Mouse (Mus musculus): ENCODE measurements at regions not wholly inside any gene's neighbourhood (a gene's known extent, or its start where the extent isn't known, plus 50 kb on each side); places are given as distances from the start of the nearest gene placed in this dataset.
A peak's percentile ranks its signal among the peaks of the same experiment; 100 is the strongest.

DNA sequence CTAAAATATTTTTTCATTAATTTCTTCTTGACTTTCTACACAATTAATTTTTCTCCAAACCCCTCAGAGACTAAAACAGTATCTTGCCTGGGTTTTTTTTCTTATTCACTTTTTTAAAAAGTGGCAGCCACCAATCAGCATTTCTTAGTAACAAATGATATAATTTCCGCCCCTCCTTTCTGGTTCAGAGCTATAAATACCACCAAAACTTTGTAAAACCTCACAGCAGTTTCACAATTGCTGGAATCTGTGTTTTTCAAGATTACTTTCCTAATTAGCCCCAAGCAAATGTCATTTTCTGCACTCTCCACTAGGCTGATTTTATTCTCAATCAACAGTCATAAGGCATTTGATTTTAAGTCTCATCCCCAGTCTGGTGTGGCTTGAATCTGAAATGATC, 98.3 kb upstream of the Dap start:
- no peak overlapping the region for H3K9ac ChIP-seq (ENCODE audit: low read length)
- DNase-seq (ENCODE audit: low spot score) (no peak), ATAC-seq (replicated peaks; ENCODE audit: low FRiP score) (no peak)
- H3K36me3 ChIP-seq (ENCODE audit: control insufficient read depth, insufficient read depth, low read length) = no peaks in the 10 kb centered on the region
- H3K9me3 ChIP-seq (ENCODE audit: control insufficient read depth, low read length) = no peaks in the 10 kb centered on the region
- H3K4me1 ChIP-seq (replicated peaks; ENCODE audit: control insufficient read depth, insufficient read depth, low read length) = no peaks in the 10 kb centered on the region
- no peaks in the 10 kb centered on the region for H3K27me3 ChIP-seq (ENCODE audit: control insufficient read depth, insufficient read depth, low read length)
- H3K4me3 ChIP-seq (ENCODE audit: low read depth, low read length) = no peak overlapping the region
- H3K4me2 ChIP-seq (ENCODE audit: low read depth, low read length, severe bottlenecking) = no peak overlapping the region
- WGBS = 91% methylated on average over 1 of the region's 1 CpGs
- H3K27ac ChIP-seq (ENCODE audit: low read depth, low read length) = no peak overlapping the region

DNA sequence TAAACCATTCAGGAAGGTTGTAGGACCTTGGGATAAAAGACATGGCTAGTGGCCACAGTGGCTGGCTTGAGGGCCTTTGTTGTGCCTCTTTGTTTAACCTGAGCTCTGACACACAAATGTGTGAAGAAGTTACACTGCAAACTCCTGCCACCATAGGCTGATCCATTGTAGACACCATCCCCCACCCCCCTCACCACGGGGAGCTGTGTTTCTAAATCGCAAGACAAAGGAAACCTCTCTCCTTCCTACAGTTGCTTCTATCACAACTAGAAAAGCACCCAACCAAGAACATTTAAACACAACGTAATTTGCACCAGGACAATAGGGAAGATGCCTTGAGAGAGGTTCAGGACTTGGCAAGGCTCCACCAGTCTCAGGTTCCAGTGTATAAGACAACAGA, 97.1 kb upstream of the Dap start:
- WGBS = 21% methylated on average over 3 of the region's 3 CpGs
- no peak overlapping the region for H3K4me3 ChIP-seq (ENCODE audit: low read depth, low read length)
- H3K9me3 ChIP-seq (ENCODE audit: control insufficient read depth, low read length) = no peaks in the 10 kb centered on the region
- no peak overlapping the region for H3K9ac ChIP-seq (ENCODE audit: low read length)
- H3K4me1 ChIP-seq (replicated peaks; ENCODE audit: control insufficient read depth, insufficient read depth, low read length) = no peaks in the 10 kb centered on the region
- ATAC-seq (replicated peaks; ENCODE audit: low FRiP score) (no peak), DNase-seq (ENCODE audit: low spot score) (no peak)
- H3K36me3 ChIP-seq (ENCODE audit: control insufficient read depth, insufficient read depth, low read length) = no peaks in the 10 kb centered on the region
- no peak overlapping the region for H3K4me2 ChIP-seq (ENCODE audit: low read depth, low read length, severe bottlenecking)
- no peak overlapping the region for H3K27ac ChIP-seq (ENCODE audit: low read depth, low read length)
- no peaks in the 10 kb centered on the region for H3K27me3 ChIP-seq (ENCODE audit: control insufficient read depth, insufficient read depth, low read length)

DNA sequence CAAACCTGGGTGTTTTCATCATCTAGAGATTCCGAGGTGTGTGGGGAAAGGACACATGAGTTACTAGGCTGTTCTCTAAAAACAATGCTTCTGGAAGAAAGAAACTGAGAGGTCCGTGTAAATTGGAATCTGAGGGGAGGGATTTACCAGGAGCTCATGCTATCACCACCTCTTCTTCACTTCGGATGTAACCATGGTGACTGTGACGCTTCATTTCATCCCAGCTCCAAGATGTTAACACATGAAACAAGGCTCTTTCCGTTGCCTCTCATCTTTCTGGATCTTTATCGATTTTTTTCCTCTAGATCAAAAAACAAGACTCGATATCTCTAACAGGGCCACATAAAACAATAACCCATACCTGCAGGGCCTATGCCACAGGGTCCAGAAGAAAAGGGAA, 89.2 kb upstream of the Dap start:
- Histone ChIP-seq H3K27me3 (ENCODE audit: control insufficient read depth, insufficient read depth, low read length) (no peaks in the 10 kb centered on the region), H3K36me3 (ENCODE audit: control insufficient read depth, insufficient read depth, low read length) (no peaks in the 10 kb centered on the region), H3K9me3 (ENCODE audit: control insufficient read depth, low read length) (no peaks in the 10 kb centered on the region), H3K4me3 (ENCODE audit: low read depth, low read length) (no peak overlapping the region), H3K4me1 (replicated peaks; ENCODE audit: control insufficient read depth, insufficient read depth, low read length) (no peaks in the 10 kb centered on the region), H3K4me2 (ENCODE audit: low read depth, low read length, severe bottlenecking) (no peak overlapping the region), H3K27ac (ENCODE audit: low read depth, low read length) (no peak overlapping the region), H3K9ac (ENCODE audit: low read length) (no peak overlapping the region)
- WGBS = 60% methylated on average over 7 of the region's 7 CpGs
- ATAC-seq (replicated peaks; ENCODE audit: low FRiP score) (no peak), DNase-seq (ENCODE audit: low spot score) (no peak)

DNA sequence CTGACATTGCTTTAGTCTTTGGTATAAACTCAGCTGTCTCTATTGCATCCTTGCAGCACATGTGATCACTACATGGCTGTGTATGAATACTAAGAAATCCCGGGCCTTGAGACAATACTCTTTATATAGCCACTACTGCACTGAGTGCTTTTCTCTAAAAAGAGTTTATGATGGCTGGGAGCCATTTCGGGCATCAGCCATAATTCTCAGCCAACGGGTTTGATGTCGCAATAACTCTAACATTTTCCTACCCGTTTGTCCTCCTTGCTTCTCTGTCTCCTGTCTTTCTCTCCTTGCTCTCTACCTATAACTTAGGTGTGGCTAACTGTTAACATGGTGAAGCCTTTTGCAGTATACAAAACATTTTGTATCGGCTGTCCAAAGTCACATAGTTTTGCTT, 85.5 kb upstream of the Dap start:
- DNase-seq (ENCODE audit: low spot score) (no peak), ATAC-seq (replicated peaks; ENCODE audit: low FRiP score) (no peak)
- no peak overlapping the region for H3K4me3 ChIP-seq (ENCODE audit: low read depth, low read length)
- H3K36me3 ChIP-seq (ENCODE audit: control insufficient read depth, insufficient read depth, low read length) = no peaks in the 10 kb centered on the region
- no peak overlapping the region for H3K9ac ChIP-seq (ENCODE audit: low read length)
- WGBS = 90% methylated on average over 6 of the region's 6 CpGs
- H3K4me1 ChIP-seq (replicated peaks; ENCODE audit: control insufficient read depth, insufficient read depth, low read length) = no peaks in the 10 kb centered on the region
- H3K9me3 ChIP-seq (ENCODE audit: control insufficient read depth, low read length) = no peaks in the 10 kb centered on the region
- no peak overlapping the region for H3K27ac ChIP-seq (ENCODE audit: low read depth, low read length)
- H3K27me3 ChIP-seq (ENCODE audit: control insufficient read depth, insufficient read depth, low read length) = no peaks in the 10 kb centered on the region
- H3K4me2 ChIP-seq (ENCODE audit: low read depth, low read length, severe bottlenecking) = no peak overlapping the region

DNA sequence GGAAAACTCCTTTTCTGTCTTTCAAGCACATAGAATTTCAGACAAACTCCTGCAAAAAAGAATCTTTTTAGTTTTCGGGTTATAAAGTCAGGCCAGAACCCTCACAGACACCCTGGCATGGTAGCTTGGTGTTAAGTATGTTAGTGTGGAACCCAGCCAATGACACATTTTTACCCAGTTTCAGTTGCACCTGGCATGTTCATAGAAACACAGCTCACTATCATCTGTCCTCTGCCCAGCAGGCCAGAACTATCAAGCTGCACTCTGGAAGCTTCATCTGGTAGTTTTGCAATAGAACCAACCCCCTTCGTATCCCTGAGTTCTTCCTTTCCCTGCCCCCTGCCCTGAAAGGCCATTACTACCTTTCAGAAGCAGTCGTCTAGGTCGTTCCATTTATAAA, 82.4 kb upstream of the Dap start:
- WGBS = 88% methylated on average over 4 of the region's 4 CpGs
- Histone ChIP-seq H3K4me3 (ENCODE audit: low read depth, low read length) (no peak overlapping the region), H3K9ac (ENCODE audit: low read length) (no peak overlapping the region), H3K27me3 (ENCODE audit: control insufficient read depth, insufficient read depth, low read length) (no peaks in the 10 kb centered on the region), H3K36me3 (ENCODE audit: control insufficient read depth, insufficient read depth, low read length) (no peaks in the 10 kb centered on the region), H3K27ac (ENCODE audit: low read depth, low read length) (no peak overlapping the region), H3K9me3 (ENCODE audit: control insufficient read depth, low read length) (no peaks in the 10 kb centered on the region), H3K4me2 (ENCODE audit: low read depth, low read length, severe bottlenecking) (no peak overlapping the region), H3K4me1 (replicated peaks; ENCODE audit: control insufficient read depth, insufficient read depth, low read length) (no peaks in the 10 kb centered on the region)
- DNase-seq (ENCODE audit: low spot score) = peak; percentile 17
- ATAC-seq (replicated peaks; ENCODE audit: low FRiP score) = no peak

DNA sequence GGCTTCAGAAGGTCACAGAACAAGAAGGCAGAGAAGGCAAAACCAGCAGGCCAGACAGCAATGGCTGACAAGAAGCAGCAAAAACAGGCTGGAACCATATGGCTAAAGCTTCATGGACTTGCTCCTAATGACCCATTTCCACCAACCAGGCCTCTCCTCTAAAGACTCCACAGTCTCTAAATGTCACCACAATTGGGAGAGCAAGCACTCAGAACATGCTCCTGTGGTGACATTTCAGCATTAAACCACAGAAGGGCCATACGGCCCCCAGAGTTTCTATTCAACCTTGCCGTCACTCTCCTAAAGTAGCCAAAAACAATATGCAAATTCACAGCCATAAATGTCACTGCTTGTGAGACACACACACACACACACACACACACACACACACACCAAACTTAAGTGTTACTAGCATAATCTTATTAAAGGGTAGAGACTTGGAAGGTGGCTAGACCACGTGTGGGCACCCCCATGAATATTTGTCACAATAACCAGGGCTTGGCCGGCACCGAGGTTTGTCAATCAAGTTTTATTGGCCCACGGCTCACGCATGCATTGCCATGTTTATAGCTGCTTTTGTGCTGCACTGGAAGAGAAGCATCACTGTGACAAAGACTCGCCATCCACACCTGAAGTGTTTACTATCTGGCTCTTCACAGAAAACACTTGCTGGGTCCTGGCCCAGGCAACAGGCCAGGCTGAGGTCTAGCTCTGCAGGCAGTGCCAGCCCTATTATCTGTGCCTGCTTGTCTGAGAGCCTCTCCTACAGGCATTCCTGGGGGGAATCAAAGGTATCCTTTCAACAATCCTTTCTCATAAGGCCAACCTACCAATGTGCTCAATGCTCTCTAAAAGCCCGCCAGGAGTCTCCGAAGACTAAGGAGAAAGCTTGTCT, 75.6 kb upstream of the Dap start:
- Histone ChIP-seq H3K4me1 (replicated peaks; ENCODE audit: control insufficient read depth, insufficient read depth, low read length) (no peaks in the 10 kb centered on the region), H3K9ac (ENCODE audit: low read length) (no peak overlapping the region), H3K4me3 (ENCODE audit: low read depth, low read length) (no peak overlapping the region), H3K27me3 (ENCODE audit: control insufficient read depth, insufficient read depth, low read length) (no peaks in the 10 kb centered on the region), H3K36me3 (ENCODE audit: control insufficient read depth, insufficient read depth, low read length) (no peaks in the 10 kb centered on the region), H3K27ac (ENCODE audit: low read depth, low read length) (no peak overlapping the region), H3K4me2 (ENCODE audit: low read depth, low read length, severe bottlenecking) (no peak overlapping the region), H3K9me3 (ENCODE audit: control insufficient read depth, low read length) (no peaks in the 10 kb centered on the region)
- ATAC-seq (replicated peaks; ENCODE audit: low FRiP score) = no peak
- DNase-seq (ENCODE audit: low spot score) = peak; percentile 16
- WGBS = 85% methylated on average over 10 of the region's 10 CpGs

DNA sequence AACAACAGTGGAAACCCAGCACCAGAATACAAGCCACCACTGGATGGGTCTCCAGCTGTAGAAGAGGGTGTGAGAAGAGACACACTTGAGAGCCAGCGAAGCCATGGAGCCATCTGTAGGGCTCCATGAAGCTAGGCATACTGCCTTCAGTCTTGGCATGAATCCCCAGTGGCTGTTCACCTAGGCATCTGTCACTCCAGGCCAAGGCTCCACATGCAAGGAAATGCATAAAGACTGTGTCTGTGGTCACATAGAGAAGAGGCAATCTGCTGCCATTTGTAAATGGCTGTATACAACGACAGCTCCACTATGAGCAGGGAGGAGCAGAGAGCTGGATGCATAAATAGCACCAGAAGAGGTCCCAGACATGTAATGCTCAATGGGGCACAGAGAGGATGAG, 74.3 kb upstream of the Dap start:
- ATAC-seq (replicated peaks; ENCODE audit: low FRiP score) (no peak), DNase-seq (ENCODE audit: low spot score) (peak; percentile 25)
- H3K9ac ChIP-seq (ENCODE audit: low read length) = no peak overlapping the region
- 79% methylated on average over 2 of the region's 2 CpGs for WGBS
- no peaks in the 10 kb centered on the region for H3K9me3 ChIP-seq (ENCODE audit: control insufficient read depth, low read length)
- H3K27ac ChIP-seq (ENCODE audit: low read depth, low read length) = no peak overlapping the region
- H3K4me2 ChIP-seq (ENCODE audit: low read depth, low read length, severe bottlenecking) = no peak overlapping the region
- no peaks in the 10 kb centered on the region for H3K36me3 ChIP-seq (ENCODE audit: control insufficient read depth, insufficient read depth, low read length)
- H3K27me3 ChIP-seq (ENCODE audit: control insufficient read depth, insufficient read depth, low read length) = no peaks in the 10 kb centered on the region
- no peaks in the 10 kb centered on the region for H3K4me1 ChIP-seq (replicated peaks; ENCODE audit: control insufficient read depth, insufficient read depth, low read length)
- no peak overlapping the region for H3K4me3 ChIP-seq (ENCODE audit: low read depth, low read length)

DNA sequence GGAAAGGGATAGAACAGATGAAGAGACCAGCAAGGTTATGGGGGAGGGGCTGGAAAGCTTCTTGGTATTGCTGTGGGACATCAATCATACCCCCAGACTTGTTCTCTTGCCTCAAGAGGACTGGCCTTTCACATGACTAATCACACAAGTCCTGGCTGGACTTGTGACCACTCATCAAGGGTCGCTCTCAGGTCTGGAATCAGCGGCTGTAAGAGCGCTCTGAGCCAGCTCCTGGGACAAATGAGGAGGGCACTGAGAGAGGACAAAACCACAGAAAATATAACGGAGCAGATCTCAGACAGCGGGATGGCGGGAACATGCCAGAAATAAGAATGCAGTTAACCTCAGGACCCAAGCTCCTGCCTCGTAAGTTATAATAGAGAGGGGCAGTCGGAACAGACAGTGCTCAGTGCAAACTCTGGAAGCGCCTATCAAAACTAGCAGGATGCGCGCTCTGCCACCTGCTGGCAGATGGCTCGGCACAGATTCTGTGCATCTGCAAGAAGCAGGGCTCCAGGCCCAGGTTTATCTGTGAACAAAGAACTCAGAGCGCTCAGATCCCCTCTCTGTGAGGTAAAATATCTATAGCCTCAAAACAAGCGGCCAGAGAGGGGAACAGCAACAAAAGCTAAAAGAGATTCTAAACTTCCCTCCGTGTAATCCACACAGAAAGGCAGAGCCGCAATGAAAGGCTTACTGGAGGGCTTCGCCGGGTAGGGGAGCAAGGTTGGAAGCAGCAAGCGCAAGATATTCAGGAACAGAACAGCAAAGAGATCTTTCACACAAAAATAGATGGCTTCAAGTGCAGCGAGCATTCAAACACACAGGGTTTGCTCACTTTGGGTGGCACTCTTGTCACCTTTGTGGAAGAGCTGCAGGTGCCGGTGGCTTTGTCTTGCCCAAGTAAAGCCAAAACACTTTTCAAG, 73.3 kb upstream of the Dap start:
- H3K4me1 ChIP-seq (replicated peaks; ENCODE audit: control insufficient read depth, insufficient read depth, low read length) = no peaks in the 10 kb centered on the region
- H3K9me3 ChIP-seq (ENCODE audit: control insufficient read depth, low read length) = no peaks in the 10 kb centered on the region
- H3K36me3 ChIP-seq (ENCODE audit: control insufficient read depth, insufficient read depth, low read length) = no peaks in the 10 kb centered on the region
- H3K9ac ChIP-seq (ENCODE audit: low read length) = peak overlapping the region; percentile 16; the same call in 1 of the 2 replicates
- no peak overlapping the region for H3K4me3 ChIP-seq (ENCODE audit: low read depth, low read length)
- no peaks in the 10 kb centered on the region for H3K27me3 ChIP-seq (ENCODE audit: control insufficient read depth, insufficient read depth, low read length)
- 36% methylated on average over 21 of the region's 21 CpGs for WGBS
- peak; percentile 75; the same call in 1 of the 2 replicates for ATAC-seq (replicated peaks; ENCODE audit: low FRiP score)
- H3K27ac ChIP-seq (ENCODE audit: low read depth, low read length) = no peak overlapping the region
- 0 out of 2 replicates have a peak overlapping the region, but pooled peaks have one; percentile 16 for H3K4me2 ChIP-seq (ENCODE audit: low read depth, low read length, severe bottlenecking)
- peak; percentile 67 for DNase-seq (ENCODE audit: low spot score)
